Mouse (Mus musculus): ENCODE measurements around the gene Mb. TPM values are rescaled to one million over a fixed set of nuclear protein-coding genes. Genes with fewer than 3 reads are reported as not detected.
A peak's percentile ranks its signal among the peaks of the same experiment; 100 is the strongest.

Gene Mb
- total RNA-seq (2021), result under 1 TPM in 1 of 2 experiments, not detected in 1; 0.90 TPM
- long read RNA-seq, experiment 1, result 0 reads
- long read RNA-seq, experiment 2, partial matches to known transcripts, result 0 of 1 reads
- long read RNA-seq, experiment 2, other reads (novel, unspliced or antisense), result 1 of 1 reads

GRCm38 (mm10) chr15:77050570-77050969 lies at the start of gene Mb:
Mb (minus strand) TSS chr15:77050670.
- no peak for DNase-seq (ENCODE audit: low spot score in 2 of 2)

- peak in 1 of 2 experiments; percentile 29 for DNase-seq (ENCODE audit: low spot score in 2 of 2)
These were observed 49.3 kb upstream of the Mb start for GRCm38 (mm10) chr15:77099756-77100155.

- DNase-seq (ENCODE audit: low spot score in 2 of 2), result no peak
These were observed 46.9 kb upstream of the Mb start for GRCm38 (mm10) chr15:77097358-77097757.

- no peak for DNase-seq (ENCODE audit: low spot score in 2 of 2)
These were observed 44.7 kb upstream of the Mb start for GRCm38 (mm10) chr15:77095216-77095615.

- no peak for DNase-seq (ENCODE audit: low spot score in 2 of 2)
These were observed 44.0 kb upstream of the Mb start for GRCm38 (mm10) chr15:77094431-77094830.

GRCm38 (mm10) chr15:77091394-77091793 lies 40.9 kb upstream of the Mb start:
- no peak for DNase-seq (ENCODE audit: low spot score in 2 of 2)

GRCm38 (mm10) chr15:77090531-77090930 lies 40.1 kb upstream of the Mb start:
- DNase-seq (ENCODE audit: low spot score in 2 of 2), result no peak

- no peak for DNase-seq (ENCODE audit: low spot score in 2 of 2)
These were observed 38.8 kb upstream of the Mb start for GRCm38 (mm10) chr15:77089249-77089648.

- DNase-seq (ENCODE audit: low spot score in 2 of 2), result no peak
These were observed 36.0 kb upstream of the Mb start for GRCm38 (mm10) chr15:77086488-77086887.

- DNase-seq (ENCODE audit: low spot score in 2 of 2), result no peak
These were observed 35.3 kb upstream of the Mb start for GRCm38 (mm10) chr15:77085818-77086217.

- DNase-seq (ENCODE audit: low spot score in 2 of 2), result no peak
These were observed 31.0 kb upstream of the Mb start for GRCm38 (mm10) chr15:77081454-77081853.

- DNase-seq (ENCODE audit: low spot score in 2 of 2), result no peak
These were observed 30.3 kb upstream of the Mb start for GRCm38 (mm10) chr15:77080684-77081254.

- DNase-seq (ENCODE audit: low spot score in 2 of 2), result no peak
These were observed 29.5 kb upstream of the Mb start for GRCm38 (mm10) chr15:77079890-77080361.

GRCm38 (mm10) chr15:77079256-77079822 lies 28.9 kb upstream of the Mb start:
- no peak for DNase-seq (ENCODE audit: low spot score in 2 of 2)

GRCm38 (mm10) chr15:77078786-77079185 lies 28.3 kb upstream of the Mb start:
- DNase-seq (ENCODE audit: low spot score in 2 of 2), result no peak

GRCm38 (mm10) chr15:77077906-77078305 lies 27.4 kb upstream of the Mb start:
- no peak for DNase-seq (ENCODE audit: low spot score in 2 of 2)

- DNase-seq (ENCODE audit: low spot score in 2 of 2), result no peak
These were observed 26.1 kb upstream of the Mb start for GRCm38 (mm10) chr15:77076523-77076922.

- DNase-seq (ENCODE audit: low spot score in 2 of 2), result no peak
These were observed 22.2 kb upstream of the Mb start for GRCm38 (mm10) chr15:77072556-77073163.

- DNase-seq (ENCODE audit: low spot score in 2 of 2), result no peak
These were observed 21.0 kb upstream of the Mb start for GRCm38 (mm10) chr15:77071501-77071900.

- DNase-seq (ENCODE audit: low spot score in 2 of 2), result no peak
These were observed 20.3 kb upstream of the Mb start for GRCm38 (mm10) chr15:77070745-77071268.

GRCm38 (mm10) chr15:77069019-77069418 lies 18.5 kb upstream of the Mb start:
- DNase-seq (ENCODE audit: low spot score in 2 of 2), result no peak

GRCm38 (mm10) chr15:77068439-77068861 lies 18.0 kb upstream of the Mb start:
- DNase-seq (ENCODE audit: low spot score in 2 of 2), result no peak
